Mouse (Mus musculus): Measurements from ENCODE around the gene Actn2.

- TF ChIP-seq CTCF (IDR thresholded peaks at IDR 0.05; ENCODE audit: control insufficient read depth, insufficient read depth, insufficient read length) (no peak), USF1 (IDR thresholded peaks at IDR 0.05; ENCODE audit: low read depth) (no peak), CEBPB (IDR thresholded peaks at IDR 0.05; ENCODE audit: low read depth) (no peak), MAX (IDR thresholded peaks at IDR 0.05) (no peak), MYOD1 (IDR thresholded peaks at IDR 0.05; ENCODE audit: control insufficient read depth, insufficient read length, low read depth) (no peak), MYOG (IDR thresholded peaks at IDR 0.05; ENCODE audit: control insufficient read depth, extremely low read depth, insufficient read length) (no peak), FOSL1 (IDR thresholded peaks at IDR 0.05; ENCODE audit: insufficient read depth, low read length, poor library complexity, severe bottlenecking) (no peak)
Observed at GRCm38 (mm10) chr13:12305540-12305939, 35.0 kb downstream of the Actn2 start.

Data from C2C12 (cell line).